Mouse (Mus musculus) midbrain, embryonic 14.5 days (tissue): ENCODE measurements around the gene Fanci. TPM values are rescaled to one million over a fixed set of nuclear protein-coding genes. Genes with fewer than 3 reads are reported as not detected.

Experiments
- ATAC-seq: fragments of 200-750 bp; cut with Nextera tagmentation; 2 replicates; pipeline ENCODE4 v1.8.0; 2017; ENCODE audit warnings: moderate number of reproducible peaks, moderate library complexity; ENCODE audit not compliant: low FRiP score, low TSS enrichment
- DNase-seq: peaks from one replicate; pipeline ENCODE4 v3.0.0-alpha.2; 2015
- H3K27ac ChIP-seq: fragments of 300-500 bp; sonication (generic); replicated peaks from 2 replicates; pipeline ENCODE4 v1.5.1; 2014; ENCODE audit warnings: mild to moderate bottlenecking, low read depth, low read length, moderate library complexity
- H3K27me3 ChIP-seq: fragments of 300-500 bp; sonication (generic); 2 replicates; pipeline ENCODE4 v1.6.1; 2014; ENCODE audit warnings: low read length, control low read depth, mixed read lengths; ENCODE audit not compliant: control insufficient read depth, insufficient read depth
- H3K36me3 ChIP-seq: fragments of 300-500 bp; sonication (generic); 2 replicates; pipeline ENCODE4 v1.6.1; 2014; ENCODE audit warnings: low read length, control low read depth; ENCODE audit not compliant: control insufficient read depth, insufficient read depth
- H3K4me1 ChIP-seq: fragments of 300-500 bp; sonication (generic); 2 replicates; pipeline ENCODE4 v1.6.1; 2014; ENCODE audit warnings: mild to moderate bottlenecking, antibody characterized with exemption, low read length, control low read depth; ENCODE audit not compliant: control insufficient read depth, insufficient read depth
- H3K4me2 ChIP-seq: fragments of 300-500 bp; sonication (generic); 2 replicates; pipeline ENCODE4 v1.6.1; 2014; ENCODE audit warnings: mild to moderate bottlenecking, low read length, moderate library complexity
- H3K4me3 ChIP-seq: fragments of 300-500 bp; sonication (generic); replicated peaks from 2 replicates; pipeline ENCODE4 v1.5.1; 2014; ENCODE audit warnings: low read depth, low read length
- H3K9ac ChIP-seq: fragments of 300-500 bp; sonication (generic); replicated peaks from 2 replicates; pipeline ENCODE4 v1.6.1; 2014; ENCODE audit warnings: mild to moderate bottlenecking, low read length, moderate library complexity
- H3K9me3 ChIP-seq: fragments of 300-500 bp; sonication (generic); 2 replicates; pipeline ENCODE4 v1.6.1; 2016; ENCODE audit warnings: low read length, control low read depth, mixed read lengths; ENCODE audit not compliant: control insufficient read depth
- WGBS: fragments of 180-500 bp; shearing (Covaris S2); extraction: QIAGEN DNeasy Blood & Tissue Kit; methylation state at CpG from one replicate; pipeline ENCODE4 v1.1.7; 2014; 5-methylcytosine and 5-hydroxymethylcytosine counted together
- polyA plus RNA-seq: library from polyadenylated mRNA; unstranded; fragments of >200 nt; fragmentation: Nextera tagmentation; extraction: Ambion mirVana; gene quantifications from 2 replicates; pipeline ENCODE4 v1.2.1, GENCODE M21; 2014

Gene Fanci
- polyA plus RNA-seq, 1 experiment from 2014 or later = 3.1 TPM

- no peak overlapping the region for H3K27ac ChIP-seq
- H3K9me3 ChIP-seq = no peaks in the 10 kb centered on the region
- no peak overlapping the region for H3K4me3 ChIP-seq
- H3K4me2 ChIP-seq = no peak overlapping the region
- no peak overlapping the region for H3K9ac ChIP-seq
- H3K4me1 ChIP-seq = no peaks in the 10 kb centered on the region
- 73% methylated on average over 11 of the region's 11 CpGs for WGBS
- DNase-seq (no peak), ATAC-seq (no peak)
- peaks cover 64% of the 10 kb centered on the region for H3K36me3 ChIP-seq
- H3K27me3 ChIP-seq = no peaks in the 10 kb centered on the region
Observed at GRCm38 (mm10) chr7:79360056-79360455, 31.7 kb upstream of the Fanci start.

- 52% methylated on average over 8 of the region's 8 CpGs for WGBS
- H3K9ac ChIP-seq = no peak overlapping the region
- H3K4me3 ChIP-seq = no peak overlapping the region
- no peaks in the 10 kb centered on the region for H3K4me1 ChIP-seq
- H3K27me3 ChIP-seq = no peaks in the 10 kb centered on the region
- no peaks in the 10 kb centered on the region for H3K9me3 ChIP-seq
- H3K36me3 ChIP-seq = peaks cover 54% of the 10 kb centered on the region
- ATAC-seq (peak; percentile 77), DNase-seq (peak; percentile 72)
- H3K4me2 ChIP-seq = no peak overlapping the region
- peak overlapping the region; percentile 66 for H3K27ac ChIP-seq
Observed at GRCm38 (mm10) chr7:79362208-79362607, 29.5 kb upstream of the Fanci start.

GRCm38 (mm10) chr7:79362830-79363229 lies 28.9 kb upstream of the Fanci start:
- no peaks in the 10 kb centered on the region for H3K4me1 ChIP-seq
- no peak for ATAC-seq
- 88% methylated on average over 7 of the region's 7 CpGs for WGBS

GRCm38 (mm10) chr7:79363370-79364043 lies 28.2 kb upstream of the Fanci start:
- no peaks in the 10 kb centered on the region for H3K4me1 ChIP-seq
- peaks cover 42% of the 10 kb centered on the region for H3K36me3 ChIP-seq
- DNase-seq (no peak), ATAC-seq (no peak; the same call in 1 of the 2 replicates)
- no peak overlapping the region for H3K9ac ChIP-seq
- no peaks in the 10 kb centered on the region for H3K27me3 ChIP-seq
- H3K4me3 ChIP-seq = no peak overlapping the region
- H3K4me2 ChIP-seq = no peak overlapping the region
- H3K9me3 ChIP-seq = no peaks in the 10 kb centered on the region
- WGBS = 77% methylated on average over 8 of the region's 8 CpGs
- H3K27ac ChIP-seq = 0 out of 2 replicates have a peak overlapping the region, but pooled peaks have one; percentile 66

More at GRCm38 (mm10) chr7:79362830-79363229, 28.9 kb upstream of the Fanci start:
- Histone ChIP-seq H3K27ac (peak overlapping the region; percentile 66), H3K4me3 (no peak overlapping the region), H3K4me2 (no peak overlapping the region), H3K9me3 (no peaks in the 10 kb centered on the region), H3K27me3 (no peaks in the 10 kb centered on the region), H3K9ac (no peak overlapping the region), H3K36me3 (peaks cover 48% of the 10 kb centered on the region)
- DNase-seq = no peak

GRCm38 (mm10) chr7:79368664-79369063 lies 23.1 kb upstream of the Fanci start:
- no peak overlapping the region for H3K4me3 ChIP-seq
- no peaks in the 10 kb centered on the region for H3K9me3 ChIP-seq
- H3K4me1 ChIP-seq = no peaks in the 10 kb centered on the region
- no peak overlapping the region for H3K27ac ChIP-seq
- ATAC-seq = no peak
- H3K36me3 ChIP-seq = 0 out of 2 replicates have a peak, but pooled peaks cover 8% of the 10 kb centered on the region
- WGBS = 87% methylated on average over 5 of the region's 5 CpGs
- no peak overlapping the region for H3K9ac ChIP-seq
- no peak for DNase-seq
- H3K27me3 ChIP-seq = no peaks in the 10 kb centered on the region
- H3K4me2 ChIP-seq = no peak overlapping the region

- Histone ChIP-seq H3K9me3 (no peaks in the 10 kb centered on the region), H3K4me3 (no peak overlapping the region), H3K27ac (no peak overlapping the region), H3K9ac (no peak overlapping the region), H3K36me3 (0 out of 2 replicates have a peak, but pooled peaks cover 8% of the 10 kb centered on the region), H3K4me2 (no peak overlapping the region), H3K27me3 (no peaks in the 10 kb centered on the region), H3K4me1 (no peaks in the 10 kb centered on the region)
- ATAC-seq (no peak), DNase-seq (no peak)
- whole genome bisulfite sequencing = 36% methylated on average over 4 of the region's 4 CpGs
Observed at GRCm38 (mm10) chr7:79369416-79369815, 22.3 kb upstream of the Fanci start.

GRCm38 (mm10) chr7:79371321-79371879 lies 20.3 kb upstream of the Fanci start:
- DNase-seq (peak; percentile 81), ATAC-seq (peak; percentile 57; the same call in 1 of the 2 replicates)
- Histone ChIP-seq H3K4me3 (no peak overlapping the region), H3K27ac (no peak overlapping the region), H3K4me1 (no peaks in the 10 kb centered on the region), H3K27me3 (no peaks in the 10 kb centered on the region), H3K36me3 (no peaks in the 10 kb centered on the region), H3K4me2 (no peak overlapping the region), H3K9me3 (no peaks in the 10 kb centered on the region), H3K9ac (no peak overlapping the region)
- WGBS = 48% methylated on average over 10 of the region's 10 CpGs

- DNase-seq (no peak), ATAC-seq (no peak)
- no peaks in the 10 kb centered on the region for H3K36me3 ChIP-seq
- H3K27ac ChIP-seq = no peak overlapping the region
- H3K4me3 ChIP-seq = no peak overlapping the region
- H3K27me3 ChIP-seq = no peaks in the 10 kb centered on the region
- no peak overlapping the region for H3K9ac ChIP-seq
- H3K9me3 ChIP-seq = no peaks in the 10 kb centered on the region
- H3K4me1 ChIP-seq = no peaks in the 10 kb centered on the region
- no peak overlapping the region for H3K4me2 ChIP-seq
Observed at GRCm38 (mm10) chr7:79374017-79374416, 17.7 kb upstream of the Fanci start.

- H3K9me3 ChIP-seq = no peaks in the 10 kb centered on the region
- H3K4me3 ChIP-seq = no peak overlapping the region
- no peaks in the 10 kb centered on the region for H3K4me1 ChIP-seq
- no peak overlapping the region for H3K9ac ChIP-seq
- H3K27me3 ChIP-seq = no peaks in the 10 kb centered on the region
- WGBS = 76% methylated on average over 5 of the region's 5 CpGs
- ATAC-seq (no peak), DNase-seq (no peak)
- no peaks in the 10 kb centered on the region for H3K36me3 ChIP-seq
- H3K27ac ChIP-seq = no peak overlapping the region
- H3K4me2 ChIP-seq = no peak overlapping the region
Observed at GRCm38 (mm10) chr7:79375594-79375993, 16.1 kb upstream of the Fanci start.
